Mouse (Mus musculus) embryonic fibroblast, embryonic 13.5 days (primary cell): ENCODE measurements around the gene 2510002D24Rik.

Source experiments
- CTCF ChIP-seq: IDR thresholded peaks from 2 replicates; pipeline ENCODE4 v1.5.1; 2011; ENCODE audit warnings: mild to moderate bottlenecking, control low read depth, low read length, moderate library complexity, borderline replicate concordance; ENCODE audit not compliant: insufficient read depth
- POLR2A ChIP-seq: IDR thresholded peaks from 2 replicates; pipeline ENCODE4 v1.6.1; 2011; ENCODE audit warnings: low read depth, mild to moderate bottlenecking, control low read depth, low read length, moderate library complexity

DNA sequence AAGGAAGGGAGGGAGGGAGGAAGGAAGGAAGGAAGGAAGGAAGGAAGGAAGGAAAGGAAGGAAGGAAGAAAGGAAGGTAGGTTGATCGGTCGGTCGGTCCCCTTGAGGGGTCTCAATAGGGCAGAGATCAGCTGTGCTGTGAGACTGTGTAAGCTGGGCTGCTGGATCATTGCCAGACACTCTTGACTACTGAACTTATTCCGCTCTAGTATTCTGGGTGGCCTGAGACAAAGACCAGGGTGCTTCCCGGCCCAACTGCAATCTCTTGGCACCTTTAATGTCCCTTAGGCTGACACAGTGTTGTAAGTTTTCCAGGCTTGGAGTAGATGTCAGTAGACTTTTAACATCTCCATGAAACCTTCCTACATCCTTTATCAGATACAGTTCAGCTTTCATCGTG is 7.3 kb upstream of the 2510002D24Rik start:
- TF ChIP-seq POLR2A: no peak
- TF ChIP-seq CTCF: no peak
